Comparison of ENCODE assay signal across 9 mouse cellular contexts in the genomic region with DNA sequence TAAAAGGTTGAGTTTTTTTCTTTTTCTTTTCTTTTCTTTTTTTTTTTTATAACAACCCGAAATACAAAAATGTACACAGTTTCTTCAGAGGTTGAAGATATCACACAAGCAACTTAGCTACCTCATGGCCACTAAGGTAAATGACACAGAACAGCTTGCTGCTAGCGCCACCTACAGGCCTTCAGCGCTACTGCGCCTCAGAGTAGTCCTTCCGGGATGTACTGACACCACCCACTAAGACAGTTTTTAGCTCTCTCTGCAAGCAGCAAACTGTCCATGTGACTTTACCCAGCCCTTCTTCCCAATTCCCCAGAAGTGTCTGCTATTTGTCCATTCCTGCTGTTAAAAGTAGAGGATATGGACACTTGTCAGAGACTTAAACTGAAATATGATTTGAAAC.
DNase-seq lines count a peak whose midpoint lies in the region; ATAC-seq and TF ChIP-seq lines count a peak whose summit lies in the region.
"Had no signal": no experiment of that assay in that cellular context is flagged by ENCODE, and none has a peak within 500 bp of the region (broad histone marks: within the 10 kb centered on the region; RNA-seq: fewer than 3 reads in every experiment).

No protein-coding gene starts in this region.

- ATAC-seq in frontal cortex, adult (ENCODE audit: low TSS enrichment) = peak; percentile 76

- no peak overlapping the region for H3K4me3 ChIP-seq in C2C12 (ENCODE audit: insufficient read depth, poor library complexity, severe bottlenecking)
- H3K4me3 ChIP-seq: embryonic facial prominence, embryonic 13.5 days had no signal

- intact Hi-C loops in gastrocnemius, postnatal 14 days (cut with DNase I; ENCODE audit: low total_unique reads) = no loop called here

- no peak for DNase-seq in frontal cortex, postnatal 14 days (ENCODE audit: low spot score in 2 of 2)
- DNase-seq in adrenal gland, postnatal 36 days = peak; percentile 43 to 57
- DNase-seq in gastrocnemius, postnatal 14 days = peak; percentile 30
- peak; percentile 50 for DNase-seq in kidney, postnatal 14 days
- peak; percentile 72 for DNase-seq in mesoderm, embryonic 11.5 days (ENCODE audit: low read depth, low spot score)
- peak; percentile 84 for DNase-seq in thymus, postnatal 0 days (ENCODE audit: low spot score)

- no peaks in the 10 kb centered on the region for H3K79me3 ChIP-seq in C2C12 (ENCODE audit: low read depth)

- no peaks in the 10 kb centered on the region for H3K79me2 ChIP-seq in C2C12 (ENCODE audit: control insufficient read depth, insufficient read depth)

- no peaks in the 10 kb centered on the region for H3K27me3 ChIP-seq in C2C12 (ENCODE audit: control insufficient read depth, insufficient read depth, insufficient read length)
- H3K27me3 ChIP-seq: embryonic facial prominence, embryonic 13.5 days had no signal

- H3K36me3 ChIP-seq in C2C12 (ENCODE audit: control insufficient read depth, insufficient read depth) = no peaks in the 10 kb centered on the region
- H3K36me3 ChIP-seq: embryonic facial prominence, embryonic 13.5 days had no signal

- no peak overlapping the region for H3ac ChIP-seq in C2C12 (ENCODE audit: control insufficient read depth, insufficient read length, low read depth)

- peak; percentile 74 for TF ChIP-seq CTCF in C2C12 (IDR thresholded peaks at IDR 0.05; ENCODE audit: control insufficient read depth, insufficient read depth, insufficient read length)

TF ChIP-seq in C2C12, 6 proteins besides CTCF, POLR2A, EP300 and RAD21:
- TF ChIP-seq MYOG (IDR thresholded peaks at IDR 0.05; ENCODE audit: control insufficient read depth, extremely low read depth, insufficient read length) (no peak), USF1 (IDR thresholded peaks at IDR 0.05; ENCODE audit: low read depth) (peak; percentile 4)

Comparison
In these comparisons a context has a peak if more than half of its experiments do, and no peak if none do; other contexts are left out.
1. DNase-seq: peak in adrenal gland, postnatal 36 days (2 of 2), gastrocnemius, postnatal 14 days (single experiment), kidney, postnatal 14 days (single experiment), mesoderm, embryonic 11.5 days (single experiment) and thymus, postnatal 0 days (single experiment); none in frontal cortex, postnatal 14 days (0 of 2).